Mouse (Mus musculus): ENCODE results near the gene Arvcf.

Arvcf gene

DNA sequence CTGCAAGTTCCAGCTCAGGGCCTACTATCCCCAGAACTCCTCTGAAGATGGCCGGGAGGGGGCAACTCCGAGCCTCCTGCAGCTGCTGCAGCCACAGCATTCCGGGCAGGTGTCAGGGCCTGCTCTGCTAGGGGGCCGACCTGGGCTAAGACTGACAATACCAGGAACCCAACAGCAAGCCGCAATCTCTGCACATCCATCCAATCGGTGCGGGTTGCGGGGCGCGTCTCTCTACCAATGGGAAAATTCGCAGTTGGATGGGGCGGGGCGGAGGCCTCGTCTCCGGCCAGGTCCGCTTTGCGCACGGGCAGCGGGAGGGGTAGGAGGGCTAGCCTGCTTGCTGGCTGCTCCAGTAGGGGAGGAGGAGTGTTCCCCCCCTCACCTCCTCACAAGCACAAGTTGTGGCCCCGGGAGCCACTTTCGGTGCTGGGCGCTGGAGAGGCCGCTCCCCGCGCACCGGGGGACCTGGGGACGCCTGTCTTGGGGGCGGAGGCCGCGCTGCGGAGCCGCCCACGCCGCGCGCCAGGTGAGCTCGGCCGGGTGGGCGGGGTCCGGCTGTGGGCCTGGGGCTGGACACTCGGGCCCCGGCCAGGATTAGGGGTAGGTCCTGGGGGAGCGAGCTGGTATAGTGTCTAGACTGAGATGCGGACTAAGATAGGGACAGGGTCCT, at the start of gene Arvcf, which contains the start of gene Tango2:
Gene Arvcf (plus strand): TSS at position 252 of the 670 bp plus-strand sequence.
Gene Tango2 (minus strand): TSS at position 173 of the 670 bp plus-strand sequence.
- DNase-seq (ENCODE audit: low spot score): peak; percentile 36

DNA sequence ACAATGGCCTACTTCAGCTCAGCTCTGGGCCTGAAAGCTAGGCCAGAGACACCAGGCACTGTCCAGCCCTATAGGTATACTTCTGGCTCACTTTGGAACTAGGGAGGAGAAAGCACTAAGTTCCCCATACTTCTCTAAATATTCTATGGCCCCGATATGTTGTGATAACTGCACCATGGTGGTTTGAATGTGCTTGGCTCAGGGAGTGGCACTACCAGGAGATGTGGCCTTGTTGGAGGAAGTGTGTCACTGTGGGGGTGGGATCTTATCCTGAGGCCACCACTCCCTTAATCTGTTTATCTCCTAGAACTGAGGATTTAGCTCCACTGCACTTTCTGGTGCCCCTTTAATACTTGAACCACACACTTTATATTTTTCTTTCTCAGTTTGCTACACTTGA, 39.8 kb upstream of the Arvcf start:
- no peak for DNase-seq (ENCODE audit: low spot score)

GRCm38 (mm10) chr16:18318992-18319391, 29.0 kb upstream of the Arvcf start:
- DNase-seq (ENCODE audit: low spot score): no peak

GRCm38 (mm10) chr16:18321443-18321842, 26.5 kb upstream of the Arvcf start:
- DNase-seq (ENCODE audit: low spot score): no peak

GRCm38 (mm10) chr16:18323460-18323859, 24.5 kb upstream of the Arvcf start:
- no peak for DNase-seq (ENCODE audit: low spot score)

DNA sequence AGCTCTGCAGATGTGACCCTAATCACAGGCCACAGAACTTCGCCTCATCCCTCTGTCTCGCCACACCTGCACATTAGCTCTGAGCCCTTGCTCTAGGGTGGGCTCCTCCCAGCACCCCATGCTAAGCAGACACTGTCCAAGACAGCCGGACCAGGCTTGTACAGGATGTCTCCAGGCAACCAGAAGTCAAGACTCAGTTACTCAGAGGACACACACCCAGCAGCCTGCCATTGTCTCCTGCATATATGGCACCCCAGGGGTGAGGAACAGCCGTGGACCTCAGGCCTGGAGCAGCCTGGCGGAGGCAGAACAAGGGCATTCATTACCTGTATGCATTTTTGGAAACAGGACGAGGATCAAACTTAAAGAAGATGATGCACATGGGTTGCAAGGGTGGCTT, 24.0 kb upstream of the Arvcf start:
- no peak for DNase-seq (ENCODE audit: low spot score)

DNA sequence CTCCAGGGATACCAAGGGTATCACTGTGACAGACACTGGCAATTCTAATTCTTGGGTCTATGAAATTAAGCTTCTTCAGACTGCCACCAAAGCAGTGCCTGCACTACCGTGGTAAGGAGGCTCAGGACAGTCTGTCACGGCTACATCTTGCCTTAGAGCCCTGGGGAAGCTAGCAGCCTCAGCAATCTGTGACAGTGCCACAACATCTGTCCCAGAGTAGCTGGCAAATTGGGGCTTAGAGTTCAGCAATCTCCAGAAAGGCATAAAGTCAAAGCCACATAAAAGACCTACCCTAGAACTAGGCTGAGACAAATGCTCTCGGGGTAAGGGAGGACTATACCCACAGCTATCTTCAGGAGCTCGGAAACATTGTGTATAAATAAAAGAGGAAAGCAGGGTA, 22.2 kb upstream of the Arvcf start:
- DNase-seq (ENCODE audit: low spot score): no peak

- DNase-seq (ENCODE audit: low spot score): no peak
Measured at GRCm38 (mm10) chr16:18327936-18328335, 20.0 kb upstream of the Arvcf start.

GRCm38 (mm10) chr16:18328524-18328923, 19.5 kb upstream of the Arvcf start:
- no peak for DNase-seq (ENCODE audit: low spot score)

DNA sequence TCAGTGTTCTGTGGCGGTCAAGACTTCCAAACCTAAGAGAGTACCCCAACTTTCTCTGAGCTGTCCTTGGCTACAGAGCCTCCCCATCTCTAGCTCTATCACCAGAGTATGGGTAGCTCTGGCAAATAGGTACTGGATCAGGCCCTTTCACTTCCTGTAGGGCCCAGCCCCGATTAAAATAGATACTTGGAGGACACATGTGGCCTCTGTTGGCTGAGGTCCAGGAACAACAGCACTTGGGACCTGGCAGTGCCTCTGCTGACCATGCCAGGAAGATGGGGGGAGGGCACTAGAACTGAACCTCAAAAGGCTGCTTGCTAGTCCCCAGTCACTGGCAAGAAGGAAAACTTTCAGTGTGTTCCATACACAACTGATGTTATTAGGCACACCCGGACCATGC, 14.0 kb upstream of the Arvcf start:
- no peak for DNase-seq (ENCODE audit: low spot score)

- no peak for DNase-seq (ENCODE audit: low spot score)
Measured at GRCm38 (mm10) chr16:18335981-18336380, 12.0 kb upstream of the Arvcf start.

DNA sequence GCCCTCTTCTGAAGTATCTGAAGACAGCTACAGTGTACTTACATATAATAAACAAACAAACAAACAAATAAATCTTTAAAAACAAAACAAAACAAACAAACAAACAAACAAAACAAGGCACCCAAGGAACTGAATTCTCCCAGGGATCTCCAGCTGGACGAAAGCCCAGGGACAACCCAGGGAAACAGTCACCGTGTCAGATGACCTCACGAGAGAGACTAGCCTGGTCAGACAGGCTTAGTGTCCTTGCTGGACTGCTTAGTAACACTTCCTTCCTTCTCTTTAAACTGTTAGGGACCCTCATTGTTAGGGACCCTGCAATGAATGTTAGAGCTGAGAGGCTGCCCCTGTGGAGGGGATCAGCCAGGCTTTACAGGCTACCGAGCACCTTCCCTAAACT, 10.7 kb upstream of the Arvcf start:
- no peak for DNase-seq (ENCODE audit: low spot score)

DNA sequence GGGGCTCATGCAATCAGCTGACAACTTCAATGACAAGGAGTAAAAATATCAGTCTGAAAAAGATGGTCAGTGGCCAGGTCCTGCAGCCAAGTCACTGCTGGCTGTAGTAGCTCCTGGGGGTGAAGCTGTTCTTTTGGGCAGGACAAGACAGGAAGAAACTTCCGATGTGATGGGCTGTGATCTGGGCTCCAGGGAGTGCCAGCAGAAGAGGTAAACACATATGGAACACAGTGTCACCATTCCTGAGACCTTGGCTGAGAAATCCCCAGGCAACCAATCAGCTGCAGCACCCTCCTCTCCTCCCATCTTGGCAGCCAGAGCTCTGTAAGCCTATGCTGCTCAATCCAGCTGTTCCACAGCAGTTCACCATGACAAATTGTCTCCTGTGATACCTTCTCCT, 8.1 kb upstream of the Arvcf start:
- DNase-seq (ENCODE audit: low spot score): no peak

DNA sequence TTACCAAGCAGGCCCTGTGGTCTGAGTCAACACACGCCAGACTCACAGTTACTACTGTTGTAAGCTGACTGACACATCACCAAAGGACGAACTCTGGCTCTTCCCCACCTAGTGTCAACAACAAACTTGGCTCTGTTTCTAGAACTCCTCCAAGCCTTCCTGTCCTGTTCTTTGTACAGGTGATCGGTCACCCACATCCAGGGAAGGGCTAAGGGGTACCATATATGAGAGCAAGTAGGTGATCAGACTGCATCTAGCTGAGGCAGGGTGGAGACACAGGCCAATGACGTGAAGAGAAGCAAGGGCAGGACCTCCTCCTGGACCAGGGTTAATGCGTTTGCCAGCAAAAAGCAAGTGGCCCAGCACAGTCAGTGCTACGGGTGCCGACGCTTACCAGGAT, 6.4 kb upstream of the Arvcf start:
- no peak for DNase-seq (ENCODE audit: low spot score)

DNA sequence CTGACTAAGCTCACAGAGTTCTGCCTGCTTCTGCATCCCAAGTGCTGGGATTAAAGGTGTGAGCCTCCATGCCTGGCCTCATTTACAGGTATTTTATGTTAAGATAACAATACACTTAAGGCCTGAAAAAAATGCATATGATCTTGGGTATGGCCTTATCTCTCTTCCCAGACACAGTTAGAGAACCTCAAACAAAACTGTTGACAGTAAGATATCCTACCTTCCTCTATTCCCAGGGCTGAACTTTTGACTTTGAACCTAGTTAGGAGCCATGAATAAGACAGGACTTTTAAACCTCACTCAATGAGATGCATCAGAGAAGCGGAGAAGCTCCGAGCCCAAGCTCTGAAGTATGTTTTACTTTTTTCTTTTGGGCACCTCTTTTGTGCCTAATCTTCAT, 5.9 kb upstream of the Arvcf start:
- DNase-seq (ENCODE audit: low spot score): no peak

- DNase-seq (ENCODE audit: low spot score): peak; percentile 38
Measured at GRCm38 (mm10) chr16:18342650-18343570, 5.1 kb upstream of the Arvcf start.

DNA sequence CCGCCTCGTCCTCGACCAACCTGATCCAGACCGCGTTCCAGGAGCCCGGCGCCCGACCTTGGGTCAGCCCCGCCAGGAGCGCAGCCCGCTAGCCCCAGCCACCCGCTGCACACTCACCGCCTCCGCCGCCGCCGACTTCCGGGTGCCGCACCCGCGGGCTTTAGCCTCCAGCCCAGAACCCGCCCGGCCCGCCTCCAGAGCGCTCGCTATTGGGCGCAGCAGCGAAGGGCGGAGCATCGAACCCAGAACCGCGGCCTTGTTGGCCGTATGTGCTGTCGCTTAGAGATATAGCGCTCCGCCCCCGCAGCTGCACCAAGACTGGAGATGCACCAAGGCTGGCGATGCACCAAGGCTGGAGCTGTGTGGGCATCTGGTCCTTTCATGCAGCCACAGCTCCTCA, 4.2 kb upstream of the Arvcf start:
- DNase-seq (ENCODE audit: low spot score): peak; percentile 95

GRCm38 (mm10) chr16:18345243-18345642, 2.7 kb upstream of the Arvcf start:
- peak; percentile 70 for DNase-seq (ENCODE audit: low spot score)

DNA sequence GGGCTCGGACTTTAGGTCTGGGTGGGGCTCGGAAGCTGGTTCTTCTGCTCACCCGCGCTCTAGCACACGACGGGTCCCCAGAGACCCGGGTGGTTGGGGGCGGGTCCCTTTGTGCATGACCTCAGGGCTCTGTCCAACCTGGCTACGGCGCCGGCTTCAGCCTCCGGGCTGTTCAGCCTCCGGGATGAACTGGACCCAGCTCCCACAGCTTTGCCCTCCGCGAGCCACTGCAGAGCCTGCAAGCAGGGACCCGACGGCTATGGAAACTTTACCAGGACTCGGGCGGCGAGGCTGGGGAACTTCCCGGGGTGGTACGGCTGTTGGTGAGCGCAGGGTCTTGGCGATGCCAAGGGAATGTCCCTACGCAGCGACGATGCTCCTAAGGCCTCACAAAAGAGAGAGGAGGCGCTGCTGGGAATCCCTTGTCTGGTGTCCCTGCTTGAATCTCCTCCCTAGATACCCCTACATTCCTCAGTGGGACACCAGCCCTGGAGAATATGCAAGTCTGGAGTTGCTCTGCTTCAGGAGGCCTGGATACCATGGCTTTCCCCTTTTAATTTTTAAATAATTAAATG, 706 bp downstream of the Arvcf start:
- no peak for DNase-seq (ENCODE audit: low spot score)

DNA sequence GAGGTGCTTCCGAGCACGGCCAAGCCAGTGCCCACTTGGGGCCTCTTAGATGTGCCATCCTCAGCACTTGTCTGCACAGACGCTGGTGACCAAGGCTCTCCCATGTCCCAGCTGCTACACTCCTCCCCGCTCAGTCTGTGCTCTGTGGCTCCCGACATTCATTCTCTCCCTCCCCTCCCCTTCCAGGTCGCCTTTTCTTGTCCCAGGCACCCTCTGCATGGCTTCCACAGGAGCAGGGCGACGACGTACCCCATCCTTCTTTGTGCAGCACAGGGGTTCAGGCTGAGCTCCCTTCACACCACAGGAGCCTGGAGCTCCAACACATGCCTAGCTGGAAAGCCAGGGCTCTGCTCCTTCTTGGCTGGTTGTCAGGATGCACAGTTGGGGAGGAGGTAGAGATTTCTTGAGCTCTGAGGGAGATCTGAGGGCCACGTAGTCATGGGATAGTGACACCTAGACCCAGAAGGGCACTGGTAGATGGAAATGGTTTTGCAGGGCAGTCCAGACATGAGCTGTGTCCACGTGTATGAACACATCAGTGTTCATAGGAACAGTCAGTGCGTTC, 1.9 kb downstream of the Arvcf start:
- no peak for DNase-seq (ENCODE audit: low spot score)

- DNase-seq (ENCODE audit: low spot score): no peak
Measured at GRCm38 (mm10) chr16:18351313-18352055, 3.5 kb downstream of the Arvcf start.

DNA sequence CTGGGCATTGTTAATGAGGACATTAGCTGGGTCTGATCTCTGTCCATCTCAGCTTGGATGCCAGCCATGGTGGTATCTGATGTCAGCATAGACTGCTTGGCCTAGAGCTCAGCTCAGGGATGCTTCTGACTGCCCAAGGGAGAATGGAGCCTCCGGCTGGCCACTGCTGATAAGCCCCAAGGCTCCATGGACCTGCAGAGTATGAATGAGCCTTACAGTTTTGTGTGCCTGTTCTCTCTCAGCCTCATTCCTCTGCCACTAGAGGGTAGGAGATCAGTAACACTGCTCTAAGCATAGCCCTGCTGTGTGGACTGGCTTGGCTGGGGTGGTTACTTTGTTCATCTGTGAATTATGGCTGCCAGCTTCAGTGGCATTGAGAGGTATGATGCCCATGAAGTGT, 5.1 kb downstream of the Arvcf start:
- DNase-seq (ENCODE audit: low spot score): peak; percentile 32
